Mouse (Mus musculus): ENCODE results near the gene Fam71e1. TPM values are rescaled to one million over a fixed set of nuclear protein-coding genes. Genes with fewer than 3 reads are reported as not detected.

Gene Fam71e1
- polyA plus RNA-seq, 1 experiment from 2014 or later, result 17.1 TPM

DNA sequence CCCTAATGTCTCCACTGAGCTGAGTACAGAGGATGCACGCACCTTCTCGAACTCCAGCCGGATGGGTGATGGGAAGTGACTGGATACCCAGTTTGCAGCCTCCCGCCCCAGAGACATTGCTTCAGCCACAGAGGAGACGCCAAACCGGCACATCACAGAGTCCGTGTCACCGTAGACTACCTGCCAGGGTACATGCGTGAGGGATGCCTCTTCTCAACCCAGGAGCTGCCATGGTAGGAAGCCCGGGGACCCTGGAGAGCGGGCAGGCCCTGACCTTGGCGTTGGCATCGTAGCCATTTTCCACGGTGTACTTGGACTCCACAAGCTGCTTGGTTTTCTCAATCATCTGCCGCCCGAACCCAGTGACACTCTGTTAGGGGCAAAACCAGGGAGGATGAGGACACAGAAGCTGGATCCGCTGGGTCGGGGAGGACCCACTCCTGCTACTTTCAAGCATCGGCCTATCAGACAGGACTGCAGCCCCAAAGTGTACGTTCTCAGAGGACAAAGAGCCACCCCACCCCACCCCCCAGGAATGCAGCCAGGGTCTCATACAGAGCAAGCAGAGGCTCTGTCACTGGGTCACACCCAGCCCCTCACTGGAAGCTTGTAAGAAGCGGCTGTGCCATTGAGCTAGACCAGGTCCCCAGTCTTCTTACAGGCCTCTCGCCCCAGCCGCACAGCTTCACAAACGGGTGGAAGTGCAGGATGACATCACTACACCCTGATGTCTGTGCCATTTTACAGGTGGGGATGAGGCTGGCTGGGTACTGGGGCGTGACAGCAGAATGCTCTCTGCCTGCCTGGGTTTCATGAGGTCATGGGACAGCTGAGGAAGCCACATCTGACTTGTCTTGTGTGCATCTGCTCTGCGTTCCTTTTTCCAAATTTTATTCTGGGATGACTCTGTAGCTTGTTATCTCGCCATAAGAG is 39.5 kb downstream of the Fam71e1 start:
- DNase-seq (ENCODE audit: low spot score, missing footprints) (no peak), ATAC-seq (ENCODE audit: low FRiP score) (no peak)
- H3K4me1 ChIP-seq (ENCODE audit: control insufficient read depth, insufficient read depth, low read length), result no peaks in the 10 kb centered on the region
- no peaks in the 10 kb centered on the region for H3K27me3 ChIP-seq (ENCODE audit: control insufficient read depth, insufficient read depth, low read length)
- no peak overlapping the region for H3K27ac ChIP-seq (ENCODE audit: low read depth, low read length)
- H3K4me3 ChIP-seq (ENCODE audit: low read depth, low read length), result no peak overlapping the region
- H3K9ac ChIP-seq (ENCODE audit: low read length), result no peak overlapping the region
- H3K4me2 ChIP-seq, result no peak overlapping the region
- H3K36me3 ChIP-seq (ENCODE audit: control insufficient read depth, insufficient read depth, low read length), result peaks cover 40% of the 10 kb centered on the region
- 94% methylated on average over 27 of the region's 27 CpGs for WGBS
- H3K9me3 ChIP-seq (ENCODE audit: control insufficient read depth, low read length), result no peaks in the 10 kb centered on the region

- 92% methylated on average over 6 of the region's 6 CpGs for WGBS
- ATAC-seq (ENCODE audit: low FRiP score), result no peak
- no peak overlapping the region for H3K9ac ChIP-seq (ENCODE audit: low read length)
- no peaks in the 10 kb centered on the region for H3K4me1 ChIP-seq (ENCODE audit: control insufficient read depth, insufficient read depth, low read length)
- no peak overlapping the region for H3K4me3 ChIP-seq (ENCODE audit: low read depth, low read length)
- H3K27ac ChIP-seq (ENCODE audit: low read depth, low read length), result no peak overlapping the region
- H3K27me3 ChIP-seq (ENCODE audit: control insufficient read depth, insufficient read depth, low read length), result no peaks in the 10 kb centered on the region
- DNase-seq (ENCODE audit: low spot score, missing footprints), result no peak
- H3K9me3 ChIP-seq (ENCODE audit: control insufficient read depth, low read length), result no peaks in the 10 kb centered on the region
- peaks cover 43% of the 10 kb centered on the region for H3K36me3 ChIP-seq (ENCODE audit: control insufficient read depth, insufficient read depth, low read length)
- H3K4me2 ChIP-seq, result no peak overlapping the region
Observed at GRCm38 (mm10) chr7:44536590-44536968, 40.2 kb downstream of the Fam71e1 start.

DNA sequence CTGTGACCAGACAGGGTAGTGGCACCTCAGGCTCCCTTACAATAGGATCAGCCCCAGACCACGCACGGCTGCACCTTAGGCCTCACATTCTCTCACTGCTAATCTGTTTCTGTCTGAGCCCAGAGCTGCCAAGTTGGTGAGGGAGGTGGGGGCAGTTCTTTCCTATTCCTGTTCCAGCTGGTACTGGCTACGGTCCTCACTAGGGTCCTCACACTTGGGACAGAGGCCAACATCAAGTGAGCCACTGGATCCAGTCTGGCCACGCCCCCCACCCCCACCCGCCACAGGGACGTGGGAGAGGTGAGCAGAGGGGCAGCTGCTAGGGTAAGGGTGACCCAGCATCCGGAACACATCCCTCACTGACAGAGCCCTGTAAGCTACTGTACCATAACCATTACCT is 40.6 kb downstream of the Fam71e1 start:
- H3K9ac ChIP-seq (ENCODE audit: low read length), result no peak overlapping the region
- no peak overlapping the region for H3K4me2 ChIP-seq
- no peak overlapping the region for H3K4me3 ChIP-seq (ENCODE audit: low read depth, low read length)
- no peaks in the 10 kb centered on the region for H3K9me3 ChIP-seq (ENCODE audit: control insufficient read depth, low read length)
- no peak for DNase-seq (ENCODE audit: low spot score, missing footprints)
- H3K4me1 ChIP-seq (ENCODE audit: control insufficient read depth, insufficient read depth, low read length), result no peaks in the 10 kb centered on the region
- H3K27me3 ChIP-seq (ENCODE audit: control insufficient read depth, insufficient read depth, low read length), result no peaks in the 10 kb centered on the region
- H3K36me3 ChIP-seq (ENCODE audit: control insufficient read depth, insufficient read depth, low read length), result peaks cover 44% of the 10 kb centered on the region
- no peak for ATAC-seq (ENCODE audit: low FRiP score)
- WGBS, result 81% methylated on average over 7 of the region's 7 CpGs
- H3K27ac ChIP-seq (ENCODE audit: low read depth, low read length), result no peak overlapping the region

DNA sequence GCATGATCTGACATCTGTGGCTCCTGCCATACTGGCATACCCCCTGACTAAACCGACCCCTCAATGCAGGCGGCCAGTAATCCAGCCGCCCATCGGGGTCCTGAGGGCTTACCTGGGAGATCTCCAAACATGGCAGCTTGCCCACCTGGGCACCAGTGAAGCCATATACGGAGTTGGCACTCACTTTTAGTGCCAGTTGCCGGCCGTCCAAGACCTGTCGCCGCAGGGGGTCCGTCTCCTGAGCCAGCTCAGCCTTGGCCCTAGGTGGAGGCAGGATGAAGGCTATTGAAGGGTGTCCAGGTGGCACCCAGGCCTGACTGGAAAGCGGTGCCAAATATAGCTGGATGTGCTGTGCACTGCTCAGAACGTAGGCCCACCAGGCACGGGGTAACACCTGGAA is 41.1 kb downstream of the Fam71e1 start:
- Histone ChIP-seq H3K36me3 (ENCODE audit: control insufficient read depth, insufficient read depth, low read length) (peaks cover 48% of the 10 kb centered on the region), H3K4me1 (ENCODE audit: control insufficient read depth, insufficient read depth, low read length) (no peaks in the 10 kb centered on the region), H3K4me2 (no peak overlapping the region), H3K9ac (ENCODE audit: low read length) (no peak overlapping the region), H3K4me3 (ENCODE audit: low read depth, low read length) (no peak overlapping the region), H3K27ac (ENCODE audit: low read depth, low read length) (no peak overlapping the region), H3K9me3 (ENCODE audit: control insufficient read depth, low read length) (no peaks in the 10 kb centered on the region), H3K27me3 (ENCODE audit: control insufficient read depth, insufficient read depth, low read length) (no peaks in the 10 kb centered on the region)
- WGBS, result 94% methylated on average over 13 of the region's 13 CpGs
- ATAC-seq (ENCODE audit: low FRiP score) (no peak), DNase-seq (ENCODE audit: low spot score, missing footprints) (no peak)

- Histone ChIP-seq H3K4me2 (no peak overlapping the region), H3K9ac (ENCODE audit: low read length) (no peak overlapping the region), H3K36me3 (ENCODE audit: control insufficient read depth, insufficient read depth, low read length) (peaks cover 40% of the 10 kb centered on the region), H3K4me1 (ENCODE audit: control insufficient read depth, insufficient read depth, low read length) (no peaks in the 10 kb centered on the region), H3K4me3 (ENCODE audit: low read depth, low read length) (no peak overlapping the region), H3K27ac (ENCODE audit: low read depth, low read length) (no peak overlapping the region), H3K9me3 (ENCODE audit: control insufficient read depth, low read length) (no peaks in the 10 kb centered on the region), H3K27me3 (ENCODE audit: control insufficient read depth, insufficient read depth, low read length) (no peaks in the 10 kb centered on the region)
- ATAC-seq (ENCODE audit: low FRiP score) (no peak), DNase-seq (ENCODE audit: low spot score, missing footprints) (no peak)
- WGBS, result 92% methylated on average over 41 of the region's 41 CpGs
Observed at GRCm38 (mm10) chr7:44538756-44539624, 42.6 kb downstream of the Fam71e1 start.

DNA sequence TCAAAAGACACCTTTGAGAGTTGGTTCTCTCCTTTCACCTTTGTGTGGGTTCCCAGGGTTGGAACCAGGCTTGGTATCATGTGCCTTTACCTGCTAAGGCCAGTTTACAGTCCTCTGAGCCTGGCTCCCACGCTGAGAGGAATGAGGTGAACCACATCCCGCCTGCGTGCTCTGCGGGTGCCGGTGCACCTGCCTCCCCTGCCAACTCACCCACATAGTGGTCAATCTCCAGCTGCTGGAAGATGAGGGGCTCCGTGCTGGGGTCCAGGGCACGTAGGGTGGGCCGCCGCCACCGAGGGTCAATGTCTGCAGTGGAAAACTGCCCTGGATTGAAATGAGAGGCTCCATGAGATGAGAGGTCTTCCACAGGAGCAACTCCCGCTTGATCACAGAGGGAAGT is 46.2 kb downstream of the Fam71e1 start:
- 92% methylated on average over 11 of the region's 11 CpGs for WGBS
- no peak for DNase-seq (ENCODE audit: low spot score, missing footprints)
- no peak overlapping the region for H3K4me3 ChIP-seq (ENCODE audit: low read depth, low read length)
- no peak overlapping the region for H3K27ac ChIP-seq (ENCODE audit: low read depth, low read length)
- H3K27me3 ChIP-seq (ENCODE audit: control insufficient read depth, insufficient read depth, low read length), result no peaks in the 10 kb centered on the region
- ATAC-seq (ENCODE audit: low FRiP score), result no peak
- no peak overlapping the region for H3K4me2 ChIP-seq
- H3K9me3 ChIP-seq (ENCODE audit: control insufficient read depth, low read length), result 0 out of 2 replicates have a peak, but pooled peaks cover 3% of the 10 kb centered on the region
- peaks cover 6% of the 10 kb centered on the region for H3K4me1 ChIP-seq (ENCODE audit: control insufficient read depth, insufficient read depth, low read length)
- no peak overlapping the region for H3K9ac ChIP-seq (ENCODE audit: low read length)
- peaks cover 20% of the 10 kb centered on the region for H3K36me3 ChIP-seq (ENCODE audit: control insufficient read depth, insufficient read depth, low read length)

DNA sequence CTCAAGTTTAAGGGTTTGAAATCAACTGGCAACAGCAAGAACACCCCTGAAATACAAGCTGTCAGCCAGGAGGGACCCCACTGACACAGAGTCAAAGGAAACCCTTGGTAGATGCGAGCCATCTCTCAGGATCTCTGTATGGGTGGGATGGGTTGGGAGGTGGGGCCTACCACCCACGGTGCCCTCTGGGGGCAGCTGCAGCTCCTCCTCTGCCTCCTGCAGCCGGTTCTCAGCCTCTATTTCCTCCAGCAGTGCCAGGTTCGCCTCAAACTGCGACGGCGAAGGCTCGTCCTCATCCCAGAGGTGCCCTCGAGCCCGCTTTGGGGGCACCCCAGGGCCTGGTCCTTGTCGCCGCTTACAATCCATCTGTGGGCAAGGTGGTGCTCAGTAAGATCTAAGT is 46.7 kb downstream of the Fam71e1 start:
- no peak for DNase-seq (ENCODE audit: low spot score, missing footprints)

GRCm38 (mm10) chr7:44546274-44546673 is 49.9 kb downstream of the Fam71e1 start:
- H3K36me3 ChIP-seq (ENCODE audit: control insufficient read depth, insufficient read depth, low read length), result peaks cover 21% of the 10 kb centered on the region

More for the DNA sequence above, 46.7 kb downstream of the Fam71e1 start:
- Histone ChIP-seq H3K4me1 (ENCODE audit: control insufficient read depth, insufficient read depth, low read length) (peaks cover 11% of the 10 kb centered on the region), H3K9me3 (ENCODE audit: control insufficient read depth, low read length) (0 out of 2 replicates have a peak, but pooled peaks cover 3% of the 10 kb centered on the region), H3K9ac (ENCODE audit: low read length) (no peak overlapping the region), H3K36me3 (ENCODE audit: control insufficient read depth, insufficient read depth, low read length) (peaks cover 17% of the 10 kb centered on the region), H3K4me2 (no peak overlapping the region), H3K27ac (ENCODE audit: low read depth, low read length) (no peak overlapping the region), H3K4me3 (ENCODE audit: low read depth, low read length) (no peak overlapping the region), H3K27me3 (ENCODE audit: control insufficient read depth, insufficient read depth, low read length) (no peaks in the 10 kb centered on the region)
- WGBS, result 80% methylated on average over 12 of the region's 12 CpGs
- ATAC-seq (ENCODE audit: low FRiP score), result no peak

DNA sequence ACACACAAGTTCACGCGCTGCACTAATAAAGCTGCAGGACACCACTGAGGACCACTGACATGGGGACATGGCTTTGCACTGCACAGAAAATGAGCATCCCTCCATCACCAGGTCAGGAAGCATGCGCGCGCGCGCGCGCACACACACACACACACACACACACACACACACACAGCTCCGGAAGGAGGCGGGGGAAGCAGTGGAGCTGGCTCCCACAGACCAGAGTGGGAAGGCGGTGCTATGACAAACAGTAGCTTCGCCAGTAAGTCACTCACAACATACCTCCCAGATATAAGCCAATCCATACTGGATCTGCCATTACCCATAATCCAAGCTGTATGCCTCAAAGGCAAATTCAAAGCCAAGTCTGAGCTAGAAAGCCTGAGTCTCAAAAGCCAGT is 50.7 kb downstream of the Fam71e1 start:
- no peaks in the 10 kb centered on the region for H3K27me3 ChIP-seq (ENCODE audit: control insufficient read depth, insufficient read depth, low read length)
- H3K4me2 ChIP-seq, result peak overlapping the region; percentile 77
- H3K27ac ChIP-seq (ENCODE audit: low read depth, low read length), result no peak overlapping the region
- whole genome bisulfite sequencing, result 97% methylated on average over 13 of the region's 13 CpGs
- 0 out of 2 replicates have a peak, but pooled peaks cover 3% of the 10 kb centered on the region for H3K9me3 ChIP-seq (ENCODE audit: control insufficient read depth, low read length)
- peaks cover 11% of the 10 kb centered on the region for H3K4me1 ChIP-seq (ENCODE audit: control insufficient read depth, insufficient read depth, low read length)
- H3K4me3 ChIP-seq (ENCODE audit: low read depth, low read length), result peak overlapping the region; percentile 56; the same call in 1 of the 2 replicates
- H3K9ac ChIP-seq (ENCODE audit: low read length), result no peak overlapping the region
- ATAC-seq (ENCODE audit: low FRiP score), result no peak
- peak; percentile 54 for DNase-seq (ENCODE audit: low spot score, missing footprints)
- peaks cover 21% of the 10 kb centered on the region for H3K36me3 ChIP-seq (ENCODE audit: control insufficient read depth, insufficient read depth, low read length)

More at GRCm38 (mm10) chr7:44546274-44546673, 49.9 kb downstream of the Fam71e1 start:
- Histone ChIP-seq H3K4me1 (ENCODE audit: control insufficient read depth, insufficient read depth, low read length) (peaks cover 11% of the 10 kb centered on the region), H3K9ac (ENCODE audit: low read length) (no peak overlapping the region), H3K27ac (ENCODE audit: low read depth, low read length) (no peak overlapping the region), H3K9me3 (ENCODE audit: control insufficient read depth, low read length) (0 out of 2 replicates have a peak, but pooled peaks cover 3% of the 10 kb centered on the region), H3K27me3 (ENCODE audit: control insufficient read depth, insufficient read depth, low read length) (no peaks in the 10 kb centered on the region), H3K4me3 (ENCODE audit: low read depth, low read length) (no peak overlapping the region), H3K4me2 (no peak overlapping the region)
- peak; percentile 33 for DNase-seq (ENCODE audit: low spot score, missing footprints)
- no peak for ATAC-seq (ENCODE audit: low FRiP score)
- WGBS, result 96% methylated on average over 3 of the region's 3 CpGs
